Mouse (Mus musculus) cerebellum, adult 9-11 months (tissue): Measurements from ENCODE around the gene Gm26566.

ENCODE experiments used
- DNase-seq: peaks from one replicate; pipeline ENCODE4 v3.0.0; 2022

Gene Gm26566

DNA sequence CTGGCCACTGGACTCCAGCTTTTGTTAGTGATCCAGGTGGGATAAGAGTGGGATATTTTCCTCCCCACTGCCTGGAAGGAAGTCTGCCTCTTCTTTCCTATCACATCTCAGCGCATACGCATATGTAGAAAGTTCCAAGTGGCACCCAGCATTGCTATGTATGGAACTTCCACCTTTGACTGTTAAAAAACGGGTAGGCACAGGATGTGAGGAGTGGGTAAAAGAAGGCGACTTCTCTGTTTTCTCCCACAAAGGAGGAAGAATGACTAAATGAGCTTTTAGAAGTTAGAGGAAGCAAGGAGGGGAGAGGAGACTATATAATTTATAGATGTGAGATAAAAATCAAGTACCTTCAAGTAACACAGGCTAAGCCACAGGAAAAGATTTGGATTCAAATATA is 19.8 kb downstream of the Gm26566 start:
- DNase-seq: no peak

DNA sequence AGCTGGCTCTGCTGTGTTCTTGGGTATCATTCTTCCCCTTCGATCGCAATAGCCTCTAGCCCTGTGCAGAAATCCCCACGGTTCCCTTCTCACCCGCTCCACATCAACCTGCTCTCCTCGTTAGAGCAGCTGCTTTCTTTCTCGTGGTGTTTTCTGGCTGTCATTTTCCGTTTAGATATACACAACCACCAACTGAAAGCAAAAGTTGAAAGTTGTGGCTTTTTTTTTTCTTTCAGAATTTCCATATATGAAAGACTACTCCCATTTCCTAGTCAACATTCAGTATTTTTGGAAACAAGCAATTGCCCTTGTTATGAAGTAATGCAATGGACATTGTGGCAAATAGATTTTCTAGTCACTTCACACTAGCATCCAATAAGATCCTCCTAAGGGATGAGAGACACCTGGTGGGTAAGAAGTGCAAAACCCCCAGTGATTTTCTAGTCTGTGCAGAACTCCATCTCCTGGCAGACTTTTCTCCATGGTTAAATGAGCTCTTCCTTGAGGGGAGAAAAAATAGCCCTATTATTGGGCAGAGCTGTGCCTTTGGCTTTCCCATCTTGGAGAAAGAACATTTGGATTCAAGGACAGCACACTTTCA is 21.3 kb downstream of the Gm26566 start:
- no peak for DNase-seq

DNA sequence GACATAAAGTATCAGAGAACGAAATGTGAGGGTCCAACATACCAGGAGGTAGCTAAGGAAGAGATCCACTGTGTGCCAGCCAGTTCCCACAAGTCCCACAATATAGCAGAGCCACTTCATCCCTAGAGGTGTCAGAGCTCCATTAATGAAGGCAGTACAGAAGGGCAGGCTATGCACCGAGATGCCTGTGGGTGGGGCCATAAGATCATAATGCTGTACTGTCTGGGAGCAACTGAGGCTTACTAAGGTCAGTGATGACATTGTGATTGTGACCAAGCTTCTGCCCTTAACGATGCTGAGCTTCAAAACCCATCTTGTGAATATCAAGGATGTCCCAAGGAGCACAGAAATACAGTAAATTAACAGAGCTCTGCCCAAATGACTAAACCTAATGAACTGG is 22.6 kb downstream of the Gm26566 start:
- DNase-seq: no peak

DNA sequence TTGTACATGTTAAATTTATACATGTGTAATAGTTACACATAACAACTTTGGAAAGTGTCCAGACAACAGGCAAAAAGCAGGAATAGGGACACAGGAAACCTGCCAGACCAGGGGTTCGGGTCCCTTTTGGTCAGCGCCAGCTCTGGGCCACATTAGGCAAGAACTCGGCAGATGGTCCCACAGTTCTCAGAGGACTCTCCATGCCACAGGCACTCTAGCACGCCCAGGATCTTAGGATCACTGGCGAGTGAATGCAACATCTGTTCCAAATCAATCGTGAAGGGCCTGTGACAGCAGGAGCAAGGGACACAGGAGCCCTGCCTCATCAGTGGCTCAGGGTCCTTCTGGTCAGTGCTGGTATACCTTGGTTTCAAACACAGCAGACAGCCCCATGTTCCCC is 28.3 kb downstream of the Gm26566 start:
- DNase-seq: no peak

DNA sequence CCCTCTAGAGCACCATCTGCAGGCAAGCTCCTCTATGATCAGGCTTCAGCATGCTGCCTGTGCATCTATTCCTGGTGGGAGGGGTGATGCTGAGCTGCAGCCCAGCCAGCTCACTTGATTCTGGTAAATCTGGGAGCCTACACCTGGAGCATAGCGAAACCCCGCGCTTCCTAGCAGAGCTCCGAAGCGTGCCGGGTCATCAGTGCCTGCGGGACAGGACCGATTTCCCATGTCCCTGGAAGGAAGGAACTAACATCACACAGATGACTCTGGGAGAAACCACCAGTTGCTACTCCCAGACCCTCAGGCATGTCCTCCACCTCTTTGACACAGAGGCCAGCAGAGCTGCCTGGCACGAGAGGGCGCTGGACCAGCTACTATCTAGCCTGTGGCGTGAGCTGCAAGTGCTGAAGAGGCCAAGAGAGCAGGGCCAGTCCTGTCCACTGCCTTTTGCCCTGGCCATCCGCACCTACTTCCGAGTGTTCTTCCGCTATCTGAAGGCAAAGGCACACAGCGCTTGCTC is 33.3 kb downstream of the Gm26566 start, which contains the start of gene Gm13271:
Gene Gm13271, plus strand, starts transcription at position 51 of the 523 bp plus-strand sequence.
- DNase-seq: peak; percentile 92

DNA sequence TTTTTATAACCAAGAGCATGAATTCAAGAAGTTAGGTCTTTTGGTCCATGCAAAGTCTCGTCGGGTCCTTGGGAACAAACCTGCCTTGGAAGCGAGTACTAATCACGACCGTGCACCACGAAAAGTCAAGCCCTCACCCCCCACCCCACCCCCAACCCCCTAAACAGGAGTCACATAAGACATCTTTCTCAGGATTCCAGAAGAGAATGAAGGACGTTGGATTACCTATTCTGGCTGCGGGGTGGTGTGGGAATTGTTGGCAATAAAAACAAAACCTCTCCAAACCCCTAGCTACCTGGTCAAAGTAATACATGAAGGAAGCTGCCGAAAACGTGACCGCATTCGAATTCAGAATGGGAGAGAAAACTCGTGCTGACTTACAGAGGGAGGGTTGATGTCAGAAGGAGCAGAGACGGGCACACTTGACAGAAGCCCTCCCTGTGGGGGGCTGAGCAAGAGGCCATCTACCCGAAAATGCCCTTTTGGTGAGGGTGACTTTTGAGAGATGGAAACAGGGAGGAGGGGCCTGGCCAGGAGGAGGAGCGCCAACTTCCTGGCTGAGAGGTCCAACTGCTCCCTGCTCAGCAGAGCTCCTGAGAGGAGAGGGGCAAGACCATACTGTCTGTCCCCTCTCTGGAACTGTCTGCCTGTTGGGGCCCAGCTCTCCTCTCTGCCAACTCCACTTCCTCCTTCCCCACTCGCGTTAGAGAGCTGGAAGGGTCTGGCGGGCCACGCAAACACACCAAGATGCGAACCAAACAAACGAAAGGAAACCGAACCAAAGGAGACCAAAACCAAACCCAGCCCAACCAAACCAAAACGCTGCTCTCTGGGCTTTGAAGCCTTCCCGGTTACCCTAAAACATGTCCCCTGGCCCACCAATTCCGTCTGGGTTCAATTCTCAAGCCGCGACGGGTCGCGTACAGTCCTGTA is 35.2 kb downstream of the Gm26566 start:
- DNase-seq: peak; percentile 46

DNA sequence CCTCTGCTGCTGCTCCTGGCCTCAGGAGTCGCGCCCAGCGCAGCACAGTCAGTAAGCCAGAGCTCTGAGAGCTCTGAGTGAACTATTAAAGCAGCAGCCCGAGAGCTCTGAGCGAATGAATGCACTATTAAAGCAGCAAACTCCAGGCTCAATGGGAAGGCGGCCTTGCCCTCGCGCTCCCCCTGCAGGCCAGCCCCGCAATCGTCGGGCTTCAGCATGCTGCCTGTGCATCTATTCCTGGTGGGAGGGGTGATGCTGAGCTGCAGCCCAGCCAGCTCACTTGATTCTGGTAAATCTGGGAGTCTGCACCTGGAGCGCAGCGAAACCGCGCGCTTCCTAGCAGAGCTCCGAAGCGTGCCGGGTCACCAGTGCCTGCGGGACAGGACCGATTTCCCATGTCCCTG is 36.0 kb downstream of the Gm26566 start:
- peak; percentile 96 for DNase-seq

DNA sequence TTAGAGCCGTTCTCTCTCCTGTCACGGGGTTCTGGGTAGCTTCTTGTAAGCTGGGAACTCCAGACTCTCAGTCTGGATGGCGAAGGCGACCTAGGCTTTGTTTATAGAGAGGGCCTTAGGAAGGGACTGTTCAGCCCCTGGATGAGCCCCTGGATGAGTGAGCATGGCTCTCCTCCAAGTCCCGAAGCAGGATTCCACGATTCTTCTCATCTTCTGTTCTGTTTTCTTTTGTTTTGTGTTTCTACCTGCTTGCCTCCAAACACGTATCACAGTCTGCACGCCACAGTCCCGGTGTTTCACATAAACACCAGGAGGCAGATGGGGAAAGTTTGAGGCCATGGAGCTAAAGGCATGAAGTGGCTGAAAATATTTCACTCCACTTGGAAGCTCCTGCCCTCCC is 37.1 kb downstream of the Gm26566 start:
- DNase-seq: peak; percentile 55

DNA sequence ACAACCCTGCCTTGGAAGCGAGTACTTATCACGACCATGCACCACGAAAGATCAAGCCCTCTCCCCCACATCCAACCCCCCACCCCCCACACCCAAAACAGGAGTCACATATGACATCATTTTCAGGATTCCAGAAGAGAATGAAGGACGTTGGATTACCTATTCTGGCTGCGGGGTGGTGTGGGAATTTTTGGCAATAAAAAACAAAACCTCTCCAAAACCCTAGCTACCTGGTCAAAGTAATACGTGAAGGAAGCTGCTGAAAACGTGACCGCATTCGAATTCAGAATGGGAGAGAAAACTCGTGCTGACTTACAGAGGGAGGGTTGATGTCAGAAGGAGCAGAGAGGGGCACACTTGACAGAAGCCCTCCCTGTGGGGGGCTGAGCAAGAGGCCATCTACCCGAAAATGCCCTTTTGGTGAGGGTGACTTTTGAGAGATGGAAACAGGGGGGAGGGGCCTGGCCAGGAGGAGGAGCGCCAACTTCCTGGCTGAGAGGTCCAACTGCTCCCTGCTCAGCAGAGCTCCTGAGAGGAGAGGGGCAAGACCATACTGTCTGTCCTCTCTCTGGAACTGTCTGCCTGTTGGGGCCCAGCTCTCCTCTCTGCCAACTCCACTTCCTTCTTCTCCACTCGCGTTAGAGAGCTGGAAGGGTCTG is 38.1 kb downstream of the Gm26566 start, which contains the start of gene Gm13283:
Gene Gm13283, plus strand, starts transcription at position 510 of the 659 bp plus-strand sequence.
- peak; percentile 81 for DNase-seq

DNA sequence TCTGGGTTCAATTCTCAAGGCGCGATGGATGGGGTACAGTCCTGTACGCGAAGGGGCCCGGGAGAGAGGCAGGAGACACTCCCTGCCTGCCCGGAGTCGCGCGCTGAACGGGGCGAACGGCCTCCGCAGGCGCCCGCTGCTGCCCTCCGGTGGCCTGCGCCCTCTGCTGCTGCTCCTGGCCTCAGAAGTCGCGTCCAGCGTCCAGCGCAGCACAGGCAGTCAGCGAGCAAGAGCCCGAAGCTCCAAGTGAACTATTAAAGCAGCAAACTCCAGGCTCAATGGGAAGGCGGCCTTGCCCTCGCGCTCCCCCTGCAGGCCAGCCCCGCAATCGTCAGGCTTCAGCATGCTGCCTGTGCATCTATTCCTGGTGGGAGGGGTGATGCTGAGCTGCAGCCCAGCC is 38.8 kb downstream of the Gm26566 start:
- DNase-seq: peak; percentile 80

DNA sequence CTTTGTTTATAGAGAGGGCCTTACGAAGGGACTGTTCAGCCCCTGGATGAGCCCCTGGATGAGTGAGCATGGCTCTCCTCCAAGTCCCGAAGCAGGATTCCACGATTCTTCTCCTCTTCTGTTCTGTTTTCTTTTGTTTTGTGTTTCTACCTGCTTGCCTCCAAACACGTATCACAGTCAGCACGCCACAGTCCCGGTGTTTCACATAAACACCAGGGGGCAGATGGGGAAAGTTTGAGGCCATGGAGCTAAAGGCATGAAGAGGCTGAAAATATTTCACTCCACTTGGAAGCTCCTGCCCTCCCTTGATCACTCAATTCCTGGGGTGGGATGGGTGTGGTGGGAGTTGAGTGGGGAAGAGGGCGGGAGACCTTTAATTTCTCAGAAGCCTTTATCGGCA is 40.2 kb downstream of the Gm26566 start:
- DNase-seq: peak; percentile 89

DNA sequence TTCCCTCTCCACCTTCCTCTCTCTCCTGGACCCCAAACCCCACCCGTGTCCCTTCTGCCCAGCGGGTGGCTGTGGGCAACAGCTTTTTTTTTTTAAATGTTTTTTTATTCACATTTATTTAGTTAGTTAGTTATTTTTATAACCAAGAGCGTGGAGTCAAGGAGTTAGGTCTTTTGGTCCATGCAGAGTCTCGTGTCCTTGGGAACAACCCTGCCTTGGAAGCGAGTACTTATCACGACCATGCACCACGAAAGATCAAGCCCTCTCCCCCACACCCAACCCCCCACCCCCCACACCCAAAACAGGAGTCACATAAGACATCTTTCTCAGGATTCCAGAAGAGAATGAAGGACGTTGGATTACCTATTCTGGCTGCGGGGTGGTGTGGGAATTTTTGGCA is 40.7 kb downstream of the Gm26566 start:
- peak; percentile 58 for DNase-seq

DNA sequence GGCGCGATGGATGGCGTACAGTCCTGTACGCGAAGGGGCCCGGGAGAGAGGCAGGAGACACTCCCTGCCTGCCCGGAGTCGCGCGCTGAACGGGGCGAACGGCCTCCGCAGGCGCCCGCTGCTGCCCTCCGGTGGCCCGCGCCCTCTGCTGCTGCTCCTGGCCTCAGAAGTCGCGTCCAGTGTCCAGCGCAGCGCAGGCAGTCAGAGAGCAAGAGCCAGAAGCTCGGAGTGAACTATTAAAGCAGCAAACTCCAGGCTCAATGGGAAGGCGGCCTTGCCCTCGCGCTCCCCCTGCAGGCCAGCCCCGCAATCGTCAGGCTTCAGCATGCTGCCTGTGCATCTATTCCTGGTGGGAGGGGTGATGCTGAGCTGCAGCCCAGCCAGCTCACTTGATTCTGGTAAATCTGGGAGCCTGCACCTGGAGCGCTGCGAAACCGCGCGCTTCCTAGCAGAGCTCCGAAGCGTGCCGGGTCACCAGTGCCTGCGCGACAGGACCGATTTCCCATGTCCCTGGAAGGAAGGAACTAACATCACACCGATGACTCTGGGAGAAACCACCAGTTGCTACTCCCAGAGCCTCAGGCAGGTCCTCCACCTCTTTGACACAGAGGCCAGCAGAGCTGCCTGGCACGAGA is 41.9 kb downstream of the Gm26566 start:
- DNase-seq: peak; percentile 68
